Mouse (Mus musculus): ENCODE measurements around the gene Zmynd10.
A peak's percentile ranks its signal among the peaks of the same experiment; 100 is the strongest.

Zmynd10 gene

DNA sequence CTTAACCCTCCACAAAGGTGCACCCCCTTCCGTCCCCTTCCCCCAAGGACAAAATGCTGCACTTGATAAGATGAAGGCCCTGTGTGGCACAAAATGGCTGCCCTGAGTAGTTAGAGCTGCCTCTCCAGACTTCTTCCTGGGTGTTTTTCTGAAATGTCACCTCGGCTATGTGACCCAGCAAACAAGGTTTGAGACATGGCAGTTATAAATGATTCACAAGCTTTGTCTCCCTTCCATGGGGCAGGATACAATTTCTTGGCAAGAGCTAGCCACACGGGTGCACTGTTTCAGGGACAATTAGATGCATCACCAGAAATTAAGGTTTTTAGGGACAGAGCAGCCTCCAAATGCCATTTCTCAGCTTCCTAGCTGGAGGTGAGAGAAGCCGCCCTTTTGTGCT is 6.7 kb upstream of the Zmynd10 start:
- no peak for DNase-seq

DNA sequence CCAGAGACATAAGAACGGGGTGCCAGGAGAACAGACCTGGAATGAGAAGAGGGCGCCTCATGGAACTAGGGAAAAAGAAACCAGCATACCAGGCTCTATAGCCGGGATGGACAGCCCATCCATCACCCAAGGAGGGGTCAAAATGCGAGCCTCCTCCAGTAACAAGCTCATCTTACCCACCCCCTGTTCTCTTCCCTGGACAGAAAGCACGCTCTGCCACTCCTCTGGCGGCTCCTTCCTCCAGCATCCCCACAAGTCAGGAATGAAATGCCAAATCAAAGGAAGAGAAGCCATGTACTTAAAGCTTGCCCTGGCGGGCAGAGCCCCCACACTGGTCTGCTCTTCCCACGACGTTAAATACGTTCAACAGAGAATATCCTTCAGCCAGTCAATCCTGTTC is 6.1 kb upstream of the Zmynd10 start:
- DNase-seq: no peak

DNA sequence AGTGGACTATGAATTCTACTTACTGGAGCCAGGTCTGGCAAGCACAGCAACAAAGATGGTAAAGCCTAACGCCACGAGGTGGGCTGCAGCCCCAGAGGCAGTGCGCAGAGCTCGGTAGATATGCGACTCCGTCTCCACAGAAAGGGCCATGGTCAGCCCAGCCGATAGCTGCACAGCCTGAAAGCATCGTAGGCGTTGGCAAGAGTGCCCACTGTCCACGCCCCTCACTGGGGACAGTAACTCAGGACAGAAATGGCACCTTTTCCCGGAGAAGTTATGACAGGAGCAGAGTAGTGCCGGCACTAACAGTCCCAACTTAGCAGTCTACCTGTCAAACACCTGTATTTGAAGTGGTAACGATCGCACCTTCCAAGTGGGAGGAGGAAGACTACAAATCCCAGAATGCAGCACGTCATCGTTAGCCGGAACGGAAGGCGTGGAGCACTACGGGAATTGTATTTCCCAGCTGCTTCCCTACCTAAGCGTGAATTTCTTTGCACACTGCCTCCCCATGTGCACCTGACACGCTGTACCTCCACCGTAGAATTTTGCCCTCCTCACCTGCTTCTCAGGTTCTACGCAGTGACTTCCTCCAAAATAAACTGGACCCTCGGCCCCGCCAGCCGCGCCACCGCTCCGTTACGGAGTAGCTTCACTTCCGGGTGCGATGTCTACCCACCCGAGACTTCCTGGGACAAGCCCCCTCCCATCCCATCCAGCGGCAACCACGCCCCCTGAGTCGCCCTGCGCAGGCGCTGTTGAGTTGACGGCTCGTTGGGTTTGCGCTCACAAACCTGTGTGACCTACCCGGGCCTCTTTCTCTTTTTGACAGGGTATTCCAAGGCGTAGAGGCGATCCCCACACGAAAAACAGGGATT is 5.4 kb upstream of the Zmynd10 start, which contains the start of the genes Cyb561d2 and Nprl2:
Cyb561d2 (minus strand) TSS at position 720 of the 878 bp plus-strand sequence.
Nprl2 (plus strand) TSS at position 753 of the 878 bp plus-strand sequence.
- peak; percentile 94 to 95 for DNase-seq

DNA sequence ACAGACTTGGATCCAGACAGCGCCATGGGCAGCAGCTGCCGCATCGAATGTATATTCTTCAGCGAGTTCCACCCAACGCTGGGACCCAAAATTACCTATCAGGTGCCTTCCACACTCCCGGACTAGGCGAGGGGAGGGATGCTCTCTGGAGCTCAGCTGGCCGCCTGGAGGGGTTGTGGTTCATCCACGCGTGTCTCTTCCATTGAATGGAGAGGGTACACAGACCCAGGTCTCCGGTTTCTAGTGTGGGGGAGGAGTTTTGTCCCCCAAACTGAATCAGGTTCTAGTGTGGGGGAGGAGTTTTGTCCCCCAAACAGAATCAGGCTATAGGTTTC is 4.8 kb upstream of the Zmynd10 start:
- DNase-seq: no peak

DNA sequence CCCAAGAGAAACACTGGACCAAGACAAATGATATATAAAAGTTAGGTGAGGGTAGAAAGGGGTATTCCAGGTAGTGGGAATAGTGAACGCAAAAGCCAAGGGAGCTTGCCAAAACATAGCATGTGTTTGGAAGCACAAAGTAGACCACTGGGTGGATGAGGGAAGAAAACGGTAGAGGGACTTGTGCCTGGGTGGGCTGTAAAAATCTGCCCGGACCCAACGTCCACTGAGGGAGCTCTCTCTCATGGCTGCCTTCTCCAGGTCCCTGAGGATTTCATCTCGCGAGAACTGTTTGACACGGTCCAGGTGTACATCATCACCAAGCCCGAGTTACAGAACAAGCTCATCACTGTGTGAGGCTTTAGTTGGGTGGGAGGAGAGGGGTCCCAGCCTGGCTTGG is 4.4 kb upstream of the Zmynd10 start:
- DNase-seq: no peak

DNA sequence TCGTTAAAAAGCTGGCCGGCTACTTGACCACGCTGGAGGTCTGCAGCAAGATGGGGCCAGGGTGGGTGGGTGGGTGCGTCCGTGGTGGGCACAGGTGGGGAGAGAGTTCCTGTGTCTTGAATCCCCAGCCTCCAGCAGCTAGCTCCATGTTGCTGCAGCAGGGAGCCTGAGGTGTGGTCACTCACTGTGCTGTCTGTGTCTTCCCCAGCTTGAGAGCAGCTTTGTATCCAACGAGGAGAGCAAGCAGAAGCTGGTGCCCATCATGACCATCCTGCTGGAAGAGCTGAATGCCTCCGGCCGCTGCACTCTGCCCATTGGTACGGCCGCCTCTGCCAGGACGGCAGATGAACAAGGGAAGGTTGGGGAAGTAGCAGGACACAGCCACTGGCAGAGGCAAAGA is 3.8 kb upstream of the Zmynd10 start:
- no peak for DNase-seq

DNA sequence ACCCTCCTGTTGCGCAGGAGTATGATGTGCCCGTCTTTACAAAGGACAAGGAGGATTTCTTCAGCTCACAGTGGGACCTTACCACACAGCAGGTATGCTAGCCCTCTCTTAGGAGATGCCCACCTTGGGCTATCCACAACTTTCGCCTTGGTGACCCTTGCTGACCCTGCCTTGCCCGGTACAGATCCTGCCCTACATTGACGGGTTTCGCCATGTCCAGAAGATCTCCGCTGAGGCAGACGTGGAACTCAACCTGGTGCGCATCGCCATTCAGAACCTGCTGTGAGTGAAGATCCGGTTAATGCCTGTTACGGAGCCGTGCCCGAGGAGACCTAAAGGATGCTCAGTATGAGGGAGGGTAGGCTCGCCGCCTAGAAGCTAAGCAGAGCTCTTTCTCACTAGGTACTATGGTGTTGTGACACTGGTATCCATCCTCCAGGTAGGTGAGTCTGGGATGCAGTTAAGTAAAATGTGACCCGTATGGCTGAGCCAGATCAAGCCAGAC is 2.9 kb upstream of the Zmynd10 start:
- no peak for DNase-seq

DNA sequence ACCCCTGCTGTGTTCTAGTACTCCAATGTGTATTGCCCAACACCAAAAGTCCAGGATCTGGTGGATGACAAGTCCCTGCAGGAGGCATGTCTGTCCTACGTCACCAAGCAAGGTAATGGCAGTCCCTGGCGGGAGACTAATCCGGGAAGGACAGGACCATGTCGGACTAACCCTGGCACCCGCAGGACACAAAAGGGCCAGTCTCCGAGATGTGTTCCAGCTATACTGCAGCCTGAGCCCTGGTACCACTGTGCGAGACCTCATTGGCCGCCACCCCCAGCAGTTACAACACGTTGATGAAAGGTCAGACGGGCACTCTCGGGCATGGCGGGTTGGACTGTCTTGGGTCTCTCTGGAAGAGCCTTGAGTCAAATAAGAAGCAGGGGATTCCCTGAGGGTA is 2.4 kb upstream of the Zmynd10 start:
- DNase-seq: no peak

DNA sequence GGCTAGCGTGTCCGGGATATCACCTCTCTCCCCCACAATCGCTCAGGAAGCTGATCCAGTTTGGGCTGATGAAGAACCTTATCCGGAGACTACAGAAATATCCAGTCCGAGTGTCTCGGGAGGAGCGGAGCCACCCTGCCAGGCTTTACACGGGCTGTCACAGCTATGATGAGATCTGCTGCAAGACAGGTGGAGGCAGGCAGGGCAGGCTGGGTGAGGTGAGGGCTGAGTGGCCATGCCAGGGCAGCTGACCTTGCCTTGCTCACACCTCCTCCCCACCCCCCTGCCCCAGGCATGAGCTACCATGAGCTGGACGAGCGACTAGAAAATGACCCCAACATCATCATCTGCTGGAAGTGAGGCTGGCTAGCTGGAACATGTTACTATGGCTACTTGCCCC is 1.9 kb upstream of the Zmynd10 start:
- peak; percentile 18 to 44 for DNase-seq

DNA sequence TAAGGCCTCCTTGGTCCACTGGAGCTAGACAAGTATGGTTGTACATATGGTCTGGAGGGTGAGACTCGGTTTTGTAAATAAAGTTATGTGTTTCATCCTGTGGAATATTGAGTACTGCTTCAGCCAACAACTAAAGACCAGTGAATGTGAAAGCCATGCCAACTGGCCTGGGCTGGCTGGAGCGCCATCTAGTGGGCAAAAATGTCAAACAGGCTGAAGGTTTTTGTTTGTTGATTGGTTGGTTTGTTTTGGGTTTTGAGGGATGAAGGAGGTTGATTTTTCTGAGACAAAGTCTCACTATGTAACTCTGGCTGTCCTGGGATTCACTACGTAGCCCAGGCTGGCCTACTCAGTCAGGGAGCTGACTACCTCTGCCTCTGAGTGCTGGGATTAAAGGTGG is 1.5 kb upstream of the Zmynd10 start:
- peak; percentile 83 to 88 for DNase-seq

DNA sequence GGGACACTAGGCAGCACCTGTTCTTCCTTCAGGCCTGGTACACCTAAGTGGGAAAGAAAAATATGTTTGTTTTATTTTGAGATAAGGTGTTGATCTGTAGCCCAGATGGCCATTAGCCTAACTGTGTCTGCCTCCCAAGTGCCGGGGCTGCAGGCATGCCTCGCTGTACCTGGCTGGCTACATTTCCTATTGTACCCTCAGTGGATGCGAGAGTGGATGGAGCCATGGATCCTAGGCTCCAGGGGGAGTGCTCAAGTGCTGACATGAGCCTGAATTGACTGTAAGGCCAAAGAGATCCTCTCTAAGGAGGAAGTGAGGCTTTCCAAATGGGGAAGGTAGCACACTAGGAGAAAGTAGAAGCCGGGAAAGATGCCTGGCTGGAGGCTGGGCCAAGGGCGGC is 859 bp downstream of the Zmynd10 start:
- no peak for DNase-seq

DNA sequence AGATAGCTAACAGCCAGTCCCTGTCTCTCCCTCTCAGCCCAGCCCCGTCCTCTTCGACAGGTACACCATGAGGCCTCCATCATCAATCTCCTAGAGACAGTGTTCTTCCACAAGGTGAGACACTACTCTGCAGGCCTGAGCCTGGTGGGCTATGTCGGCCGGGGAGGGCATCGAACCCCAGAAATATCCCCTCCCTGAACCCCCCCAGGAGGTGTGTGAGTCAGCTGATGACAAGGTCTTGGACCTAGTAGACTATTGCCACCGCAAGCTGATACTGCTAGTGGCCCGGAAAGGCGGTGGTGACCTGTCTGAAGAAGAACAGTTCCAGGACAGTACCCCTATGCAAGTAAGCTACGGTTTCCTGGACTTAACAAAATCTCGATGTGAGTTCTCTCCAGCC is 1.7 kb downstream of the Zmynd10 start:
- no peak for DNase-seq

DNA sequence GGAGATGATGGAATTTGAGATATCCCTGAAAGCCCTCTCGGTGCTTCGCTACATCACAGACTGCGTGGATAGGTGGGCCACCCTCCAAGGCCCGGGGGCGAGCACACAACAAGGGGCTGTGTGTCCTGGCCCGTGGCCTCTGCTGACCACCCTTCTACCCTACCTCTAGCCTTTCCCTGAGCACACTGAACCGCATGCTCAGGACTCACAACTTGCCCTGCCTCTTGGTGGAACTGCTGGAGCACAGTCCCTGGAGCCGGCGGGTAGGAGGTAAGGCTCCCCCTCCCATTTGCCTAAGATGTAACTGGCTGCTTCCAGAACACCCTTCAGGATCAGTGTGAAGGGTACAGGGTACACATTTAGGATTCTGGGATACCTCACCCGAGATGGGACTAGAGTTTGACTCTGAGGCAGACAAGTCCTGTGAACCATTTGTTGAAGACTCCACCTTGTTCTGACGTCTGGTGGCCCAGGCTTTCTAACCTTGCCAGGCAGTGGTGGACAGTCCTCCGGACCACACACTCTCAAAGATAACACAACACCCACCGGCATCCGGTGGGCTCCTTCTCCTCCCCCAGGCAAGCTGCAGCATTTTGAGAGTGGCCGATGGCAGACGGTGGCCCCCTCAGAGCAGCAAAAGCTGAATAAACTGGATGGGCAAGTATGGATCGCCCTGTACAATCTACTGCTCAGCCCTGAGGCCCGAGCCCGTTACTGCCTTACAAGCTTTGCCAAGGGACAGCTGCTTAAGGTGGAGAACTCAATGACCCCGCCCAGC is 2.4 kb downstream of the Zmynd10 start:
- DNase-seq: no peak

DNA sequence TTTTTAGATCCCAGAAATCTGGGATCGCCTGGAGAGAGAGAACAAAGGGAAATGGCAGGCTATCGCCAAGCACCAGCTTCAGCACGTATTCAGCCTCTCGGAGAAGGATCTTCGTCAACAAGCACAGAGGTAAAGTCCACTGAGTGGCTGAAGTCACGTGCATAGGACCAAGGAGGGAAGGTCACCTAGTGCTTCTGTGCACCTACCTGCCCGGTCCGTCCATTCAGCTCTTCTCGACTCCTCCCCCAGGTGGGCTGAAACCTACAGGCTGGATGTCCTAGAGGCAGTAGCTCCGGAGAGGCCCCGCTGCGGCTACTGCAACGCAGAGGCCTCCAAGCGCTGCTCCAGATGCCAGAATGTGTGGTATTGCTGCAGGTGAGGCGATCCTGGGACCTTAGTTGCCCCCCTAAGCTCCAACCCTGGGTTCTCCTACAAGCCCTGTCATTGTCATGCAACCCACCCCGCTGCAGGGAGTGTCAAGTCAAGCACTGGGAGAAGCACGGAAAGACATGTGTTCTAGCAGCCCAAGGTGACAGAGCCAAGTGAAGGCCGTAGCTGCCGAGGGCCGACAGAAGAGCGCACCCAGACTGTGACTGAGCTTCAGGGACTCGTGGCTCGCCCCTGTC is 3.5 kb downstream of the Zmynd10 start:
- no peak for DNase-seq

DNA sequence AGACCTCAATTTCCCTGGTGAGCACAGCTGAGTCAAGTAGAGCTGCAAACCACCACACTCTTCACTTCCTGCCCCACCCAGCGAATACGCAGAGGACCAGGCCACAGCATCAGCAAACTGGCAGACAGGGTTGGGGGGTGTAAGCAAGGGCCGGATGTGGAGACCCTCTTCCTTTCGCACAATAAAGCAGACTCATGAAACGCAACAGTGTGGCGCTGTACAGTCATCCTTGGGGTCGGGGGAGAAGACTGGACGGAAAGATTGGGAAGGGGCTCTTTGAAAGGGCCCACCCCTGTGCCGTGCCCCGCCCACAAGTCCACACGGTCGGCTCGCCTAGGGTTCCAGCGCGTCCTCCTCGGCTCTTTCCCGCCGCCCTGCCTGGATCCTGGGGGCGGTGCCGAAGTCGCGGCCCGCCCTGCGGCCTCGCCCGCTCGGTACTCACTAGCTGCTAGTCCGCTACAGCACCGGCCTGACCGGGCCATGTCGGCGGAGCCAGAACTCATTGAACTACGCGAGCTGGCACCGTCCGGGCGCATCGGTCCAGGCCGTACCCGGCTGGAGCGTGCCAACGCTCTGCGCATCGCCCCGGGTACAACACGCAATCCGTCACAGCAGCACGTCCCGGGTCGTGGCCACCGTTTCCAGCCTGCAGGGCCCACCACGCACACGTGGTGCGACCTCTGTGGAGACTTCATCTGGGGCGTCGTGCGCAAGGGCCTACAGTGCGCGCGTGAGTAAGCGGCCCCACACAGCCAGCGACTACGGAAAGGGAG is 4.2 kb downstream of the Zmynd10 start, which contains the start of gene Rassf1:
Rassf1 (plus strand) TSS at position 439 of the 773 bp plus-strand sequence.
- DNase-seq: peak; percentile 48 to 61

DNA sequence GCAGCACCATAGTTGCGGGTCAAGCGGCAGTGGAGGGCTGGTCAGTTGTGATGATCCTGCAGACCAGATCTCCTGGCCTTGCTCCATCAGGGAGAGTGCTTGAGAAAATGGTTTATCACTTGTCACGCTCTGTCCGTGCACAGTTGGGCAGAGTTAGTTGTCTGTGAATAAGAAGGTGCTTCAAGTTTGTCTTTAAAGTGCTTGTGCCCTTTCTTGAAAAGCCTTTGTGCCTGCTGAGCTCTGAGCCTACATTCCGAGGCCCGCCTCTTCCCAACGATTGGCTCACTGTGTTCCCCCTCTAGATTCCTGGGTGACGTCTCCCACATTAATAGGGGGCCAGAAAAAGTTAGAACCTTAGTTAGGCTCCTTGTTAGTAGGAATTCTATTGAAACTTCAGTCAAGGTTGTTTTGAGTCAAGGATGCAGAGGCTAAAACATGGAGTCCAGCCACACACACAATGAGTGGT is 4.8 kb downstream of the Zmynd10 start:
- DNase-seq: no peak

DNA sequence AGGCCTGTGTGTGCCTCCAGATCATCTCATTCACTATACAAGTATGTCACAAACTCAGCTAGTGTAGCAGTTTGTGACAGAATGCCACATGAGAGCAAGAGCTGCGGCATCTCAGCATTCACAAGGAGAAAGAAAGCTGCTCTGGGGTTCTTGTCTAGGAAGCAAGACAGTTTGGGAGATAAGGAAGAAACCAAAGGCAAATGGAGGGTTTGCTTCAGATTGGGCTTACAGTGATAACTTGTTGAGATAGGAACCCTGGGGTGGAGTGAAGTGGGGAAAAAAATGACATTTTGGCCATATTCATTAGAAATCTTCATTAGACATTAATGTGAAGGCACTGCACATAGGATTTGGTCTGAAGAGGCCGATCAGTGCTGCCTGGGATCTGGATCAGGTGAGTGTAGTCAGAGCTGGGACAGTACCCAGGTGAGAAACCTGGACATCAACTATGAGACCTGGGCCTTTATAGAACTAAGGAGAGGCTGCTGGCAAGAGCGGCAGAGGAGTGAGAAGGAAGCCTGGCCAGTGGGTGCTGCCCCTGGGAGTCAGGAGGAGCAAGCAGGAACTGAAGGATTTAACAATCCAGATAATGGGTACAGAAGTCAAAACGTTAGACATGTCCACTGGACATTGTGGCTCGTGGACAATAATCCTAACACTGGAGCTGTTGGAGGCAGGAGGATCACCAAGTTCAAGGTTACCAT is 5.7 kb downstream of the Zmynd10 start:
- DNase-seq: no peak

DNA sequence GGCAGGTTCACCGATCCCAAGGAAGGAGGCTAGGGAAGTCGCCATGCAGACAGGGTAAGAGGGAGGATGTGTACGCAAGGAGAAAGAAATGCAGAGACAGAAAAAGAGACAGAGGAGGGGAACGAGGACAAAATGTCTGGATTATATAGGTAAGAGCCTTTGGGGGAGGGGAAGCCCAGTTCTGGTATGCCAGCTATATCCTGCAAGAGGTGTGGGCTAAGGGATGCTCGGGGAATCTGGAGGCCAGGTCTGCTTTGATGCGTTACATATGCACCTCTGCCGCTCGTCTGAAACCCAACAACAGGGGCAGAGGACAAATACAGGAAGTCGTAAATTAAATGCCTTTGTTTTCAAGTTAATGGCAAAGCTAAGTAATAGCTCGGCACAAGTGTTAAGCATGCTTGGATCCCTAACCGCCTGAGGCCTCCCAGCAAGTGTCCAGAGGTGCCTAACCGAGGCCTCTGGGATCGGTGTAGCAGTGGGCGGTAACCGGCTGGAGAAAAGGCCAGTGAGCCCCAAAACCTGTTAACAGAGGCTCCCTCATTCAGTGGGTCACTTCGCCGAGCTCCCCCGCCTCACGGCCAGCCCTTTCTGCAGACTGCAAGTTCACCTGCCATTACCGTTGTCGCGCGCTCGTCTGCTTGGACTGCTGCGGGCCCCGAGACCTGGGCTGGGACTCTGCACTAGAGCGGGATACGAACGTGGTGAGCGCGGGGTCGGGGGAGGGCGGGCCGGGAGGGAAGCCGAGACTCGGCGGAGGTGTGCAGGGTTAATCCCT is 6.6 kb downstream of the Zmynd10 start:
- DNase-seq: peak in 1 of 2 experiments; percentile 72

DNA sequence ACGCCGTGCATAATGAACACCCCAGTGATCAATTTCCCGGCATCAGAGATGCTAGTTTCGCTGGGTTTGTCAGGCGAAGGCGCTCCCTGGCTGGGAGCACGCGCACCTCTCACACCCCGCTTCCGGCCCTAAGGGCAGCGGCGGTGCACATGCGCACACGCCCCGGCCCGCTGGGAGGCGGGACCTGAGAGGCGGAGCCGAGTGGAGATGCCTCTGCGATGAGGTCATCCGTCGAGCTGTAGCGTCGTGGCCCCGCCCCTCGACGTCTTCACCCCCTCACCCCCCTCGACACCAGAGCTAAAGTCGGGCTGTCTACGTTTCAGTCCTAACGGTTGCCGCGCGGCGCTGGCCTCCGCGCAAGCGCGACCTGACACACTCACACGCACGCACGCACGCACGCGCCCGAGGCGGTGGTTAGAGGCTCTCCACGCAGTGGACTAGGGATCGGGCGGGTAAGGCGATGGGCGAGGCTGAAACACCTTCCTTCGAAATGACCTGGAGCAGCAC is 7.3 kb downstream of the Zmynd10 start:
- peak; percentile 94 to 98 for DNase-seq

DNA sequence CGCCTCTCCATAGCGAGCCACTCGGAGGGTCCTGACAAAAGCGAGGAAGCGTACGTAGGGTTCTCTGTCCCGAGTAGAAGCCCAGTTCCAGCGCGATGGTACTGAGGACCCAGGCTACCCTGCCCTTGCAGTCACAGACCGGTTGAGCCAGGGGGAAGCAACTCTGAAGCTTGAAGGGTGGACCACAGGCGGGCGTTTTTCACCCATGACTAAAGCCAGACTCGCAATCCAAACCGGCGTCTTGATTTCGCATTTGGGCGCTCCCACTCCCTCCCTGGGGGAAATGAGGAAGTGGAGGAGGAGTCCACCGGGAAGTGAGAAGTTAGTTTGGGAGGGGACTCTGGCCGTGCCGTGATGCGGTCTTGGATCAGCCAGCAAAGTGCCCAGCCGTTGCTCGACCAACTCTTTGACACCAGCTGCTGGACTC is 7.9 kb downstream of the Zmynd10 start:
- DNase-seq: no peak

DNA sequence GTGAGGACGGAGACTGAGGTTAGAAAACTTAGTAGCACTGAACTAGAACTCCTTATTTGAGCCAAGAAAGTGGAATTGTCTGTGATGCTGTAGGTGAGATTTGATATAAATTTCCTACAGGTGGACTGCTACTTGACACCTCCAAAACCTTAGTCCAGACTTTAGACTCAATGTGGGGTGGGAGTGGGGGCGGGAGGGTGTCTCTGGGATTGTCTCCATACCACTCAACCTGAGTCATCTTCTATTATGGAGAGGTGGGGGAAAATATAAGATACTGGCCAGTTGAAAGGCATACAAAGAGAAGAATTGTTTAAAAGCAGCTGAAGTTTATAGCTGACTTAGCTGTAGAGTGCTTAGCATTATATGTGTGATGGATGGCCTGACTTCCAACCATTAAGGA is 8.6 kb downstream of the Zmynd10 start:
- no peak for DNase-seq

Measured in cerebellum, postnatal 25 days (tissue).